Mouse (Mus musculus): Measurements from ENCODE around the gene Car6. TPM values are rescaled to one million over a fixed set of nuclear protein-coding genes. Genes with fewer than 3 reads are reported as not detected.
A peak's percentile ranks its signal among the peaks of the same experiment; 100 is the strongest.

Car6 gene
- polyA plus RNA-seq, 1 experiment from 2014 or later, result not detected

GRCm38 (mm10) chr4:150164875-150165274, 36.3 kb downstream of the Car6 start:
- Histone ChIP-seq H3K27me3 (ENCODE audit: insufficient read depth, low read length) (no peaks in the 10 kb centered on the region), H3K9ac (replicated peaks) (no peak overlapping the region), H3K9me3 (ENCODE audit: low read length) (peaks cover 2% of the 10 kb centered on the region; the same call in 1 of the 2 replicates), H3K4me2 (ENCODE audit: low read depth, low read length) (no peak overlapping the region), H3K27ac (ENCODE audit: low read depth) (no peak overlapping the region), H3K4me3 (ENCODE audit: low read depth, low read length) (no peak overlapping the region), H3K36me3 (replicated peaks; ENCODE audit: insufficient read depth, low read length) (no peaks in the 10 kb centered on the region), H3K4me1 (ENCODE audit: insufficient read depth) (no peaks in the 10 kb centered on the region)
- 47% methylated on average over 13 of the region's 13 CpGs for WGBS (ENCODE audit: insufficient replicate concordance)
- ATAC-seq, result no peak
- DNase-seq, result peak; percentile 38
- TF ChIP-seq EP300 (IDR thresholded peaks at IDR 0.05; ENCODE audit: low read depth), result no peak
- no peak for TF ChIP-seq CTCF (IDR thresholded peaks at IDR 0.05; ENCODE audit: low read depth)

- 79% methylated on average over 13 of the region's 13 CpGs for WGBS (ENCODE audit: insufficient replicate concordance)
- H3K4me2 ChIP-seq (ENCODE audit: low read depth, low read length), result no peak overlapping the region
These were observed 38.5 kb downstream of the Car6 start for GRCm38 (mm10) chr4:150162561-150163169.

DNA sequence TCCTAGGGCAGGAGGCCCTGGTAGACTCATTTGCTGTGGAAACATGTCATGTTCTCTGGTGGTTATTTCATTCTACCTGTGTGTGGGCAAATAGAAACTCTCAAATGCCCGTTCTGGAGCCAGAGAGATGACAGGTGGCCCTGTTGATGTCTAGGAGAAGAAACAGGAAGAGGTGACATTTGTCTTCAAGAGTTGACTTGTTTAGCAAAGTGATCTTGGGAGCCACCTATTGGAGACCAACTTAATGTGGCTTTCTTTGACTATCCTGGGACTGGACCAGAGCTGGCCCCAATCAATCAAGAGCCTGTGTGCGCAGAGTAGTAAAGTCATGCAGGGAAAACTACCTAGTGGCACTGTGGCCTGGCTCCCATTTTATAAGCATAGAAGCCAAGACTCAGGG, 41.7 kb downstream of the Car6 start:
- no peaks in the 10 kb centered on the region for H3K27me3 ChIP-seq (ENCODE audit: insufficient read depth, low read length)
- DNase-seq (no peak), ATAC-seq (no peak)
- H3K27ac ChIP-seq (ENCODE audit: low read depth), result no peak overlapping the region
- TF ChIP-seq EP300 (IDR thresholded peaks at IDR 0.05; ENCODE audit: low read depth) (no peak), CTCF (IDR thresholded peaks at IDR 0.05; ENCODE audit: low read depth) (no peak)
- H3K4me3 ChIP-seq (ENCODE audit: low read depth, low read length), result no peak overlapping the region
- H3K36me3 ChIP-seq (replicated peaks; ENCODE audit: insufficient read depth, low read length), result no peaks in the 10 kb centered on the region
- WGBS (ENCODE audit: insufficient replicate concordance), result 62% methylated on average over 2 of the region's 2 CpGs
- H3K9ac ChIP-seq (replicated peaks), result no peak overlapping the region
- no peaks in the 10 kb centered on the region; the same call in 1 of the 2 replicates for H3K4me1 ChIP-seq (ENCODE audit: insufficient read depth)
- H3K9me3 ChIP-seq (ENCODE audit: low read length), result peaks cover 2% of the 10 kb centered on the region; the same call in 1 of the 2 replicates
- H3K4me2 ChIP-seq (ENCODE audit: low read depth, low read length), result no peak overlapping the region

More at GRCm38 (mm10) chr4:150162561-150163169, 38.5 kb downstream of the Car6 start:
- TF ChIP-seq EP300 (IDR thresholded peaks at IDR 0.05; ENCODE audit: low read depth) (no peak), CTCF (IDR thresholded peaks at IDR 0.05; ENCODE audit: low read depth) (peak; percentile 41)
- Histone ChIP-seq H3K9ac (replicated peaks) (no peak overlapping the region), H3K9me3 (ENCODE audit: low read length) (peaks cover 2% of the 10 kb centered on the region; the same call in 1 of the 2 replicates), H3K4me1 (ENCODE audit: insufficient read depth) (no peaks in the 10 kb centered on the region), H3K4me3 (ENCODE audit: low read depth, low read length) (no peak overlapping the region), H3K27ac (ENCODE audit: low read depth) (no peak overlapping the region), H3K36me3 (replicated peaks; ENCODE audit: insufficient read depth, low read length) (no peaks in the 10 kb centered on the region), H3K27me3 (ENCODE audit: insufficient read depth, low read length) (no peaks in the 10 kb centered on the region)
- no peak for DNase-seq
- no peak for ATAC-seq

- Histone ChIP-seq H3K36me3 (replicated peaks; ENCODE audit: insufficient read depth, low read length) (no peaks in the 10 kb centered on the region), H3K4me1 (ENCODE audit: insufficient read depth) (no peaks in the 10 kb centered on the region; the same call in 1 of the 2 replicates), H3K4me2 (ENCODE audit: low read depth, low read length) (no peak overlapping the region), H3K27me3 (ENCODE audit: insufficient read depth, low read length) (no peaks in the 10 kb centered on the region), H3K9ac (replicated peaks) (no peak overlapping the region), H3K9me3 (ENCODE audit: low read length) (no peaks in the 10 kb centered on the region), H3K27ac (ENCODE audit: low read depth) (no peak overlapping the region), H3K4me3 (ENCODE audit: low read depth, low read length) (no peak overlapping the region)
- peak; percentile 49; the same call in 1 of the 2 replicates for ATAC-seq
- DNase-seq, result no peak
- TF ChIP-seq EP300 (IDR thresholded peaks at IDR 0.05; ENCODE audit: low read depth), result no peak
- TF ChIP-seq CTCF (IDR thresholded peaks at IDR 0.05; ENCODE audit: low read depth), result no peak
- WGBS (ENCODE audit: insufficient replicate concordance), result 67% methylated on average over 14 of the region's 14 CpGs
These were observed 43.7 kb downstream of the Car6 start for GRCm38 (mm10) chr4:150157348-150157882.

GRCm38 (mm10) chr4:150155731-150156130, 45.4 kb downstream of the Car6 start:
- TF ChIP-seq EP300 (IDR thresholded peaks at IDR 0.05; ENCODE audit: low read depth) (no peak), CTCF (IDR thresholded peaks at IDR 0.05; ENCODE audit: low read depth) (no peak)
- Histone ChIP-seq H3K4me1 (ENCODE audit: insufficient read depth) (no peaks in the 10 kb centered on the region; the same call in 1 of the 2 replicates), H3K27me3 (ENCODE audit: insufficient read depth, low read length) (no peaks in the 10 kb centered on the region), H3K4me2 (ENCODE audit: low read depth, low read length) (no peak overlapping the region), H3K27ac (ENCODE audit: low read depth) (no peak overlapping the region), H3K4me3 (ENCODE audit: low read depth, low read length) (no peak overlapping the region), H3K36me3 (replicated peaks; ENCODE audit: insufficient read depth, low read length) (no peaks in the 10 kb centered on the region), H3K9me3 (ENCODE audit: low read length) (no peaks in the 10 kb centered on the region), H3K9ac (replicated peaks) (no peak overlapping the region)
- DNase-seq, result no peak
- 59% methylated on average over 4 of the region's 4 CpGs for WGBS (ENCODE audit: insufficient replicate concordance)
- ATAC-seq, result no peak

GRCm38 (mm10) chr4:150155301-150155700, 45.8 kb downstream of the Car6 start:
- H3K4me3 ChIP-seq (ENCODE audit: low read depth, low read length), result no peak overlapping the region
- DNase-seq (no peak), ATAC-seq (no peak)
- H3K4me1 ChIP-seq (ENCODE audit: insufficient read depth), result no peaks in the 10 kb centered on the region; the same call in 1 of the 2 replicates
- WGBS (ENCODE audit: insufficient replicate concordance), result 72% methylated on average over 4 of the region's 4 CpGs
- H3K9ac ChIP-seq (replicated peaks), result no peak overlapping the region
- no peak overlapping the region for H3K4me2 ChIP-seq (ENCODE audit: low read depth, low read length)
- TF ChIP-seq CTCF (IDR thresholded peaks at IDR 0.05; ENCODE audit: low read depth), result no peak
- no peak for TF ChIP-seq EP300 (IDR thresholded peaks at IDR 0.05; ENCODE audit: low read depth)
- H3K27ac ChIP-seq (ENCODE audit: low read depth), result no peak overlapping the region
- no peaks in the 10 kb centered on the region for H3K36me3 ChIP-seq (replicated peaks; ENCODE audit: insufficient read depth, low read length)
- H3K9me3 ChIP-seq (ENCODE audit: low read length), result no peaks in the 10 kb centered on the region
- no peaks in the 10 kb centered on the region for H3K27me3 ChIP-seq (ENCODE audit: insufficient read depth, low read length)
